ENCODE assay signal across 14 mouse cellular contexts in genomic region chr2:167975746-167976145, GRCm38 (mm10). TPM values are rescaled to one million over a fixed set of nuclear protein-coding genes. Genes with fewer than 3 reads are reported as not detected.
"Had no signal": no experiment of that assay in that cellular context is flagged by ENCODE, and none has a peak within 500 bp of the region (broad histone marks: within the 10 kb centered on the region; RNA-seq: fewer than 3 reads in every experiment).

No protein-coding gene starts in this region.

- H3K9me3 ChIP-seq: limb, embryonic 15.5 days; liver, embryonic 12.5 days; lung, embryonic 15.5 days; midbrain, embryonic 15.5 days; neural tube, embryonic 13.5 days had no signal

- H3K4me1 ChIP-seq: limb, embryonic 15.5 days; midbrain, embryonic 15.5 days; neural tube, embryonic 13.5 days had no signal

- H3K27ac ChIP-seq: limb, embryonic 15.5 days; liver, embryonic 12.5 days; lung, embryonic 15.5 days; midbrain, embryonic 15.5 days; neural tube, embryonic 13.5 days; stomach, postnatal 0 days had no signal

- H3K27me3 ChIP-seq: limb, embryonic 15.5 days; liver, embryonic 12.5 days; lung, embryonic 15.5 days; midbrain, embryonic 15.5 days; neural tube, embryonic 13.5 days had no signal

- DNase-seq: kidney, adult 8-10 months; kidney, postnatal 25 days; layer of hippocampus, adult 9-11 months; layer of hippocampus, postnatal 36 days; retina, postnatal 1 day; thymus, postnatal 25 days had no signal

- H3K4me3 ChIP-seq: limb, embryonic 15.5 days; liver, embryonic 12.5 days; lung, embryonic 15.5 days; midbrain, embryonic 15.5 days; neural tube, embryonic 13.5 days had no signal

- ATAC-seq: intestine, postnatal 0 days; liver, embryonic 12.5 days; midbrain, embryonic 15.5 days had no signal

RNA-seq across cellular contexts. Expression of gene Ripor3, which starts 34.7 kb away (rescaled TPM):
- total RNA-seq: monocyte, adult 5-6 weeks had no signal
